Mouse (Mus musculus): ENCODE measurements at regions not wholly inside any gene's neighbourhood (a gene's known extent, or its start where the extent isn't known, plus 50 kb on each side); places are given as distances from the start of the nearest gene placed in this dataset.
A peak's percentile ranks its signal among the peaks of the same experiment; 100 is the strongest.

- no peak for DNase-seq (ENCODE audit: extremely low read depth, insufficient read length, low spot score)
Observed at GRCm38 (mm10) chr15:56979353-56979752, 498.1 kb downstream of the Slc22a22 start.

- DNase-seq (ENCODE audit: extremely low read depth, insufficient read length, low spot score), result no peak
Observed at GRCm38 (mm10) chr15:56975446-56976433, 501.7 kb downstream of the Slc22a22 start.

DNA sequence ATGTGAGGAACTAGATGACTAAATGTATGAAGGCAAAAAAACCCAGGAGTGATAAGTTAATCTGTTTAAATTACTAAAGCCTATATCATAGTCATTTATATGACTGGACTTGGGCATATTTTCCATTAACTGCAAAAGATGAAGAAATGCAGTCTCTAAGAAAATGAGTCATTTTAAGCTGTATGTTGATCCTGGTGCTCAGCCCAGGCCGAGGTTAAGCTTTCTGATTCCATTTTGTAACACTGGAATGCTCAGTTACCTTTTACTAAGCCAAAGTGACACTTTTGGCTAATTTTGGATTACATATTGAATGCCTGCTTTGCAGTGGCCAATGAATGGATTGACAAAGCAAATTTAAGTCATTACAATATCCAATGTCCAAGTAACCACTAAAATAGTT lies 507.3 kb downstream of the Slc22a22 start:
- DNase-seq (ENCODE audit: extremely low read depth, insufficient read length, low spot score), result no peak

DNA sequence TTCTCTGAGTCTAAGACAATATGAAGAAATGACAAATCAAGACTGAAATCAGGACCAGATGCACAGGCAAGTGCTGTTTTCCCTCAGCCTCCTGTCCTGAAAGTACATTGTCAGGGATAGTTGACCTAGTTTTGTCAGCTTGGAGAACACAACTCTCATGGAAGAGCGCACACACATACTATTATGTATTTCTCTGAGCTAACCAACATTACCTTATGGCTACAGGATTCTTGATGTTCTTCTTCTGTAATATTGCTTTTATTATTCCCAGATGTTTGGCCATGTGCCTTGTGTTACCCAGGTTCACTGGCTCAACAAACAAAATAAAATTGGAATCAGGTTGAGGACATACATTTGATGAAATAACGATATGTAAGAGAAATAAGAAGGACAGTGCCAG lies 521.1 kb downstream of the Slc22a22 start:
- no peak for DNase-seq (ENCODE audit: extremely low read depth, insufficient read length, low spot score)

- DNase-seq (ENCODE audit: extremely low read depth, insufficient read length, low spot score), result no peak
Observed at GRCm38 (mm10) chr15:56952176-56952575, 525.2 kb downstream of the Slc22a22 start.

DNA sequence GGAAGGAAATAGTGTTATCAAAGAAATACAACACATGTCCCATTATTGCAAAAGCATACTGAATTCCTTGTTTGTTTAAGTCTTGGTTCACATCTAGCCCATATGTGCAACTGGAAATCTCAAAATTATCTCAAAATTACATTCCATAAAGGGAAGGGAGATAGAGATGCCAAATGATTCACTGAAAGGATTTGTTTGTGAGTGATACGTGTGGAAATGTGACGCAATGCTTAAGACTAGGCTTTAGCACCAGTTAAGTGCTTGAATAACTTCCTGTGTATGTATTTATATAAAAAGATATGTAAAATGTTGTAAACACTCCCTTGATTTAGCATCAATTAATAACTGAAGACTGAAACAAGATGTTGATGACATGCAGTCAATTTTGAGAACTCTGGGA lies 526.6 kb downstream of the Slc22a22 start:
- DNase-seq (ENCODE audit: extremely low read depth, insufficient read length, low spot score), result no peak

DNA sequence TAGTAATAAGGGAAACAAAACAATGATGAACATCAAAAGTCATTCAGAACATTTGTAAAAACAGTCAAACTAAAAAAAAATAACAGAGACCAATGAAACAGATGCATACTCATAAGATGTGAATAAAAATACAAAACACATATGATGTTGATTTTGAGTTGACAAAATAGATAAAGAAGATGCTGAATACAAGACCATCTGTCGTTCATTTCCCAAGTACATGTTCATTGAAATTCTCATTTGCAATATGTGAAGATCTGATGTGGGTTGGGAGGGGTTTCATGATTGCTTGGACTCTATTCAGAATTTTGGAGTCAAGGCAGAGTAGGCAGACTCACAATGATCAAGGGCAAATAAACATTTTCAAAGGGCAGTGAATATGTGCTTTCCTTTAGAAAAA lies 536.5 kb downstream of the Slc22a22 start:
- DNase-seq (ENCODE audit: extremely low read depth, insufficient read length, low spot score), result no peak

- DNase-seq (ENCODE audit: extremely low read depth, insufficient read length, low spot score), result no peak
Observed at GRCm38 (mm10) chr15:56896553-56896952, 580.9 kb downstream of the Slc22a22 start.

GRCm38 (mm10) chr15:56881501-56881900 lies 595.9 kb downstream of the Slc22a22 start:
- no peak for DNase-seq (ENCODE audit: extremely low read depth, insufficient read length, low spot score)

GRCm38 (mm10) chr15:56865879-56866278 lies 611.5 kb downstream of the Slc22a22 start:
- no peak for DNase-seq (ENCODE audit: extremely low read depth, insufficient read length, low spot score)

DNA sequence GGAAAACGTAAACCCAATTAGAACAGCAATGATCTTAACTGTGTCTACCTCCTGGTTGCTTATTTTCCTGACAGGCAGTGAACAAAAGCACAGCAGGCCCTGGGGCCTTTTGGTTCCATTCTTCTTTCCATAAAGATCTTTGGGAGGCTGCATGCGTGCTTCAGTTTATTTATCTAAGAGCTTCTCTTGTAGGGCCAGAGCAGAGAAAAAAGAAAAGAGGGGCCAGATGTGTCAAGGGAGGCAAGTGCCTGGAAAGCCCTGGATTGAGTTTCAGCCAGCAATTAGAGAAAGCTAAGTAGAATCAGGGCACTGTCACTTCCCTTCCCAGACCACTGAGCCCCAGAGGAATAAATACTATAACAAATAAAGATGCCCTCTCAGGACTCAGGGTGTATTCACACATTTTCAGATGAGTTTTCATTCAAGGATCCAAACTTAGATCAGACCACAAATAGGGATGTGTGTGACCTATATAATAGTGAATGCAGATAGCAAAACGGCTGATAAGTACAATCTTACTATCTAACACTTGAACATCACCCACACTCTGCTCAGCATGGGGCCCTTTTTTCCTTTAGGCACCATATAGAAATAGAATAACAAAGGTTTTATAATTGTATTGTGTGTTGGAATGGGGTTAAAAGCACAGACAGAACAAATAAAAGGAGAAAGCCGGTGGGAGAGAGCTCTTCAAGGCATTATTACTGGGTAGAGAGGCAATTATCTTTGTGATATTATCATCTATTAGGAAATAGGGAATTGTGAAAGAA lies 612.2 kb downstream of the Slc22a22 start:
- DNase-seq (ENCODE audit: extremely low read depth, insufficient read length, low spot score), result no peak

DNA sequence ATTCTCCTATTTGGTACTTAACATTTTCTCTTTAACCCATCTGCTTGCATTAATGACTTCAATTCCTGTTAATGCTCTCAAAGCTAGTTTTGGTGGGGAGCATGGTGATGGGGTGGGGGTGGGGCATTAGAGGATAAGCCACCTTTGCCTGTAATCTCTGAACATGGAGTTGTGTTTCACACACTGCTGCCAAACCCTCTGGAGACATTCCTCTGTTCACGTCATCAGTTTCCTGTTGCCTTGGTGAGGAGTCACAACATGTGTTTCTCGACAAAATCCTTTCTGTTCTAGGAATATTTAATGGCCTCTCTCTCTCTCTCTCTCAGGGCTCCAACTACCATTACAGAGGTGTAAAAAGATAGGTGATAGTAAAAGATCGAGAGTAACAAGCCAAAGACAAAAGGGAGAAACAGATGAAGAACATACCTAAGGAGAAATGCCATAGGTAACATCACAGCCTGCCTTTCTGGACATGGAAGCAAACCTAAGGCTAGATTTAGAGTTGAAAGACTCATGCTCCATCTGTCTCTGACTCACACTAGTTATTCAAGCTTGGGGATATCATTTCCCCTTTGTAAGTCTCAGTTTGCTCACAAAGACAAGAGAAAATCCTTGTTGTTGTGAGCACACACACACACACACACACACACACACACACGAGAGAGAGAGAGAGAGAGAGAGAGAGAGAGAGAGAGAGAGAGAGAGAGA lies 618.6 kb downstream of the Slc22a22 start:
- DNase-seq (ENCODE audit: extremely low read depth, insufficient read length, low spot score), result no peak

DNA sequence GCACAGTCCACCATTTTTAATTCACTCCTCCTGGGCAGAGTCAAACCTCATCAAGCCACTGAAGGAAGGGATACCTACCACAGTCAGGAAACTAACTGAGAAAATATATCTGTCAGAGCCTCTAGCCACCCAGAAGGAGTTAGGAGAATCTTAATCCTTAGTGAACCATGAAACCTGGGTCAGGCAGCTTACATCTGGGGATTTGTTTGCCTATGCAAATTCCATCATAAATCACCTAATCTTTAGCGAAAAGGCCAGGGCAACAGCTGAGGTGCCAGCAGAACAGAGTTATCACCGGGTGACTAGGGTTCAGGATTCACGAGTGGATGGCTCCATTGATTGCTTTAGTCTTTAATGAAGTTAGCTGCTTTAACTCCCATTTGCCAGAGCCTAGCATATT lies 619.3 kb downstream of the Slc22a22 start:
- DNase-seq (ENCODE audit: extremely low read depth, insufficient read length, low spot score), result no peak

DNA sequence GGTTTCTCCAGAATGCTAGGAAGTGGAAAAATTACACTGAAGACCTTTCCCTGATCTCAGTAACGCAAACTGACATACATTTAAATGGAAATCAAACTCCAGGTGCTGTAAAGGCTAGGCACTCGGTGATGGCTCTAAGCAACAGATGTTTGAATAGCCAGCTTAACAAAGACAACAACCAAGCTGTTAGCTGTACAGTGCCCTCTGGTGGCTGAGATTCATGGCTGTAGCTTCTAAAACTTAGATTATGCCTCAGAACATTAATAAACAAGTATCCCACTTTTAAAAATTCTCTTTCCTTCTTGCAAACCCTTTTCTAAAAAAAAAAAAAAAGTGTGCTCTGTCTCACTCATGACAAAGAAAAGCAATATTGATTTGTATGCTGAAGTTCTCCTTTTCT lies 621.4 kb downstream of the Slc22a22 start:
- DNase-seq (ENCODE audit: extremely low read depth, insufficient read length, low spot score), result peak; percentile 23

GRCm38 (mm10) chr15:56853106-56853505 lies 624.3 kb downstream of the Slc22a22 start:
- no peak for DNase-seq (ENCODE audit: extremely low read depth, insufficient read length, low spot score)

DNA sequence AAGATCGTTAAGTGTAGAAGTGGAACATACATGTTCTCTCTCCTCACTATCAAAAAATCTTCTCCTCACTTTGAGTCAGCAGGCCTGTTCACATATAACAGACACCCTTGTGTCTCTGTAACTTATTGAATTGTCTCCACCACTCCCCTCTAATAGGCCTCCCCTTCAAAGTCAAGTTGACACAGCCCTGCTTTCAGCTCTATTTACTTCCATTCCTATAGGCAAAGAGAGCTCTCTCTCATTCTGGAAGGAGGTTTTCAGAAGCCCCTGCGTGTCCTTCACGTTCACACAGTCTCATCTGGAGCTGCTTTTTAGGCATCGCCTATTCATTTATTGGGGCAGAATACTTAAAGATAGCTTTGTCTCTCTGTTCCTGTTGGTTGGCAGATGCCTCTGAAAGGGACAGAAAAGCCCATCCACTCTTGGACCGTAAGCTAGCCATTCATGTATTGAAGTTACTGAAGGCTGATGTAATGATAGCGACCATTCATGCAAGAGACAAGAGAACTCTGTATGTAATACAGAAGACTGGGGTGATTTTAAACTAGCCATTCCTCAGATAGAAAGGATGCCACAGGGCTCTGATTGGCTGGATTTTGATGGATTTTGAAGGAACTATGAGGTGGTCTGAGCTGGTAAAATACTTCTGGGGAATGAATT lies 629.8 kb downstream of the Slc22a22 start:
- no peak for DNase-seq (ENCODE audit: extremely low read depth, insufficient read length, low spot score)

DNA sequence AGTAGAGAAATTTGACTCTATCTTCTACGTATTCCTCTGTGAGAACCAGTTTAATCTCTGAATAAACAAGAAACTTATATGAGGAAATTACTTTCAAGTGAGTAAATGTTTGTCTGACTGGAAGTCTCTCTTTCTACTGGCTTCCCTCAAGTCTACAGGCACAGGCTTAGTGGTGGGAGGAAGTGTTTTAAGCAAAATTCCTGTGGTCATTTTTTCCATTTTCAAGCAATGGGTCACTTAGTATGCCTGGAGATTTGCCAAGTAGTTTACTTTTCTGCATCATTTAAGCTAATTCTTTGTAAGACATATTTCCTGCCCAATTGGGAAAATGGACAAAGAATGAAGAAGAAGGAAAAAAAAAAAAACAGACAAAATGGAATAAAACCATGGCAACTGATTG lies 632.9 kb downstream of the Slc22a22 start:
- DNase-seq (ENCODE audit: extremely low read depth, insufficient read length, low spot score), result peak; percentile 72

- DNase-seq (ENCODE audit: extremely low read depth, insufficient read length, low spot score), result peak; percentile 82
Observed at GRCm38 (mm10) chr15:56841516-56841915, 635.9 kb downstream of the Slc22a22 start.

GRCm38 (mm10) chr15:56837292-56837691 lies 640.1 kb downstream of the Slc22a22 start:
- no peak for DNase-seq (ENCODE audit: extremely low read depth, insufficient read length, low spot score)

DNA sequence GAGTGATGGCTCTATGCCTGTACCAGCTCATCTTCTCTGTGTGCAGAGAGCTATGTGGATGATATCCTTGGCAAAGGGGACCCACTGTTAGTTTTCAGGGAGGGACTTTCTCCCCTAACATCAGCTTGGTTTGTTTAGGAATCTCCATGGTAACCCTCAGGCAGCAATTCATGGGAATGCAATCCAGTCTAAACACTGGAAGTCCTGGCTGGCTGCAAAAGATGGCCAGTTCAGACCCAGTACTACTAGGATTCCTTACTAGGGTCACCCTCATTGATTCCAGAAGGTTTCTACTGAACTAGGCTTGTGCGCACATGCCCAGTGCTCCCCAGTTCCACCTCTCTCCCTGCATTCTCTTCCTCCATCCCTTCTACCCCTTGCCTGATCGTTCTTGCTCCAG lies 642.8 kb downstream of the Slc22a22 start:
- no peak for DNase-seq (ENCODE audit: extremely low read depth, insufficient read length, low spot score)

DNA sequence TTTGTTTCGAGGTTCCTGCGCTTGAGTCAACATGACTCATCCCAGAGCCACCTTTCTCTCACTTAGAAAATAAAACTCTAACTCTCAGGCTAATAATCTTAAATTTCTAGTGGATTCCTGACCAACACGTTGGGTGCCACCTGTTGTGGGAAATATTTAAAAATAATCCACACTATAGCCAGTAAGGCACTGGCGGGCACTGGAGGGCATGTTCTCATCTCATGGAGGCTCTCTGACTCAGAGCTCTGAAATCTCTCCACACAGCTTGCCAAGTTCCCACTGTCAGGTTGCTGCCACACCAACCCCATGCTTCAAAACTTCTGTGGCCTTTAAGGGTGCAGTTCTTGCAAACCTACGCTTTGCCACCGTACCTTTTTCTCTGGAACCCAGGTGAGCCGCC lies 644.8 kb downstream of the Slc22a22 start:
- peak; percentile 66 for DNase-seq (ENCODE audit: extremely low read depth, insufficient read length, low spot score)

All from 3134 (cell line).